Mouse (Mus musculus): ENCODE data around the gene Sf3b5. TPM values are rescaled to one million over a fixed set of nuclear protein-coding genes. Genes with fewer than 3 reads are reported as not detected.
"Not testable (repeated sequence)": the region's sequence is repeated elsewhere in the genome, so short reads cannot be mapped to it uniquely, and the experiment has no call there.

Sf3b5 gene
- polyA plus RNA-seq, 1 experiment: 10.4 TPM

DNA sequence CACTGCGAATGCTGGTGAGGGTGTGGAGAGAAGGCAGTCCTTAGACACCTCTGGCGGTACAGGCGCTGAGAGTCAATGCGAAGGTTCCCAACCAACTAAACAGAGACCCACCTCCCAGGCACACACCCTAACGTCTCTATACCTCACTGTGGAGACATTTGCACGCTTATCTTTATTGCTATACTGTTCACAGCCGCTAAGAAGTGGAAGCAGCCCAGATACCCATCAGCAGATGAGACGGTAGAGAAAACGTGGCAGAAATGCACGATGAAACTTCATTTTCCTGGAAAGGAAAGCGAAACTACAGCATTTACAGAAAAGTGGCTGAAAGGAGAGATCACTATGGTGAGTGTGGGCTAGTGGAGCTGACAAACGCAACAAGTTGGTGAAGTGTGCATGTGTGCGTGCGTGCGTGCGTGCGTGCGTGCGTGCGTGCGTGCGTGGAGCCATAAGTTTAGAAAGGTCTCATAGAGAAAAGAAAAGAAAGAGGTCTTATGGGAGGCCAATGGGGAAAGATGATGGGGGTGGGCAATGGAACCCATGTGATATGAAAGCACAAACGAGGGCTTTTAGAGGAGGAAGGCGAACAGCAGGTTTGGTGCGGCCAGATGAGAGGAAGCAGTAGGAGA lies 11.6 kb upstream of the Sf3b5 start:
- no peak overlapping the region for H3K27ac ChIP-seq (ENCODE audit: insufficient read depth, low read length)
- H3K4me3 ChIP-seq (ENCODE audit: insufficient read depth, low read length): no peak overlapping the region
- peaks cover 4% of the 10 kb centered on the region for H3K4me1 ChIP-seq (ENCODE audit: control insufficient read depth, insufficient read depth, low read length)
- TF ChIP-seq POLR2A (IDR thresholded peaks at IDR 0.05; ENCODE audit: low read depth, low read length) (no peak), CTCF (IDR thresholded peaks at IDR 0.05; ENCODE audit: borderline replicate concordance, insufficient read depth, low read length) (no peak)

DNA sequence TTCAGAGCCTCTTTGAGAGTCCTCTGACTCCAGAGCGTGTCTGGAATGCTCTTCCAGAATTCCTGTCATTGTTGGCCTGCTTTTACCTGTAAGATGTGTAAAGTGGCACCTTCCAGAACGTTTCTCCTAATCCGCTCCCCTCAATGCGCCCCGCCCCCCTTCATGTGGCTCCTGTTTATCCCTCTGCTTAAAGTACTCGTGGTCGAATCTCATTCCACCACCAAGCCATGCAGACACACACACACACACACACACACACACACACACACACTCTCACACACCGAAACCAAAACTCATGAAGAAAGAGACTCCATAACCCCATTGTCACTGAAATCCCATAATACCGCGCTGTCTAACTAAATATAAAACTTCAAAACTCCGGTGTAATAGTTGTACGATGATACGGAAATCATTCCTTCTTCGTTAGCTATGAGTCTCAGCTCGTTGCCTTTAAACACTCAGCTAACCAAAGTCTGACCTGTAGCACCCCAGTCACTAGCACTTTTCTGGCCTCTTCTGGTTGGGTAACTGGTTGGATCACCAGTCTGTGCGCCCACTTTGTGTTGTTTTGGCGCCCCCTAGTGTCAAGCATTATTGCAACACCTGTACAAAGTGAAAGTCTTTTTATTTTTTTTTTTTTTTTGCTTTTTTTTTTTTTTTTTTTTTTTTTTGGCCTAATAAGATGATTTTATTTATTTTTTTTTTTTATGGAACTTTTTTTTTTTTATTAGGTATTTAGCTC lies 8.2 kb upstream of the Sf3b5 start:
- no peak overlapping the region for H3K4me3 ChIP-seq (ENCODE audit: insufficient read depth, low read length)
- H3K4me1 ChIP-seq (ENCODE audit: control insufficient read depth, insufficient read depth, low read length): no peaks in the 10 kb centered on the region
- TF ChIP-seq CTCF (IDR thresholded peaks at IDR 0.05; ENCODE audit: borderline replicate concordance, insufficient read depth, low read length) (peak; percentile 80), POLR2A (IDR thresholded peaks at IDR 0.05; ENCODE audit: low read depth, low read length) (no peak)
- no peak overlapping the region for H3K27ac ChIP-seq (ENCODE audit: insufficient read depth, low read length)

DNA sequence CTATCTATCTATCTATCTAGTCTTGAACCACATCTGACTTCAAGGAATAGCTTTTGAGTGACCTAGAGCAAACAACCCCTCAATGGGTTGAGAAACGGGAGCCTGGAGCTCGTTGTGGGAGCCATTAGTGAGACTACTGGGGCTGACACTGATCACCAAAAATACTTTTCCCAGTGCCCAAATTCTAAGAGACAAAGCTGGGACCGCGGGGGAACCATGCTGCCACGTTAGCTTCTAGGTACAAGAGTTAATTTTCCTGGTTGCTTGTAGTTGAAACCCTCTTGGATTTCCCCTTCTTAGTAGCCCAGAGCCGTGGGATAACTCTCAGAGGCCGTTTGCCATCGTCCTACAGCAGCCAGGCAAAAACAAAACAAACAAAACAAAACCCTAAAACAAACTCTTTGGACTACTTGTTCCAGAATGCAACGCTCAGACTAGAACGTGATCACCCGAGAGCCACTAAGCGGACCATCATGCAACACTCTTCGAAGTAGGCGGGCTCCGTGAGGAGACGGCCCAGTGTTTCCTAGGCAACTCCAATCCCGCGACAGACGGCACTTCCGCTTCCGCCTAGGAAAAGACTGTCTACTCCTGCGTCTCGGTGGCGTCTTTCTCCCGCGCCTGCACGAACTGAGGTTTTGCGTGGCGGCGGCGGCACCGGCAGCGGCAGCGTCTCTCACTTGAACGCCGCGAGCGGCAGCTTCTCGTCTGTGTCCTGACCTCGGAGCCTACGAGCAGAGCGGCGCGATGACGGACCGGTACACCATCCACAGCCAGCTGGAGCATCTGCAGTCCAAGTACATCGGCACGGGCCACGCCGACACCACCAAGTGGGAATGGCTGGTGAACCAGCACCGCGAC lies 3.0 kb downstream of the Sf3b5 start:
- TF ChIP-seq POLR2A (IDR thresholded peaks at IDR 0.05; ENCODE audit: low read depth, low read length) (peak; percentile 74), CTCF (IDR thresholded peaks at IDR 0.05; ENCODE audit: borderline replicate concordance, insufficient read depth, low read length) (no peak)
- H3K4me1 ChIP-seq (ENCODE audit: control insufficient read depth, insufficient read depth, low read length): no peaks in the 10 kb centered on the region
- peak overlapping the region; percentile 94 for H3K4me3 ChIP-seq (ENCODE audit: insufficient read depth, low read length)
- no peak overlapping the region for H3K27ac ChIP-seq (ENCODE audit: insufficient read depth, low read length)

DNA sequence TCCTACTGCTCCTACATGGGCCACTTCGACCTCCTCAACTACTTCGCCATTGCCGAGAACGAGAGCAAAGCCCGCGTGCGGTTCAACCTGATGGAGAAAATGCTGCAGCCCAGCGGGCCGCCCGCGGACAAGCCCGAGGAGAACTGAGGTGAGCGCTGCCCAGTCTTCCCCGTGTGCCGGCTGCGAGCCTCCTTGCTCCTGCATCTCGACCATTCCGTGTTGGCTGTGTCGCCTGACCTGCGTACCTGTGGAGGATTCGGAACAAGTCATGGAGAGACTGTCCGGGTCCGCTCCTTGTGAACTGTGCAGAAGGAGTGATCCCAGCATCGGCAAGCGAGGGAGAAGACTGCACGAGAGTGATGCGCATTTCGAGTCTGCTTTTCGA lies 3.6 kb downstream of the Sf3b5 start:
- Histone ChIP-seq H3K4me1 (ENCODE audit: control insufficient read depth, insufficient read depth, low read length) (no peaks in the 10 kb centered on the region), H3K4me3 (ENCODE audit: insufficient read depth, low read length) (peak overlapping the region; percentile 94), H3K27ac (ENCODE audit: insufficient read depth, low read length) (no peak overlapping the region)
- TF ChIP-seq CTCF (IDR thresholded peaks at IDR 0.05; ENCODE audit: borderline replicate concordance, insufficient read depth, low read length): no peak
- no peak for TF ChIP-seq POLR2A (IDR thresholded peaks at IDR 0.05; ENCODE audit: low read depth, low read length)

DNA sequence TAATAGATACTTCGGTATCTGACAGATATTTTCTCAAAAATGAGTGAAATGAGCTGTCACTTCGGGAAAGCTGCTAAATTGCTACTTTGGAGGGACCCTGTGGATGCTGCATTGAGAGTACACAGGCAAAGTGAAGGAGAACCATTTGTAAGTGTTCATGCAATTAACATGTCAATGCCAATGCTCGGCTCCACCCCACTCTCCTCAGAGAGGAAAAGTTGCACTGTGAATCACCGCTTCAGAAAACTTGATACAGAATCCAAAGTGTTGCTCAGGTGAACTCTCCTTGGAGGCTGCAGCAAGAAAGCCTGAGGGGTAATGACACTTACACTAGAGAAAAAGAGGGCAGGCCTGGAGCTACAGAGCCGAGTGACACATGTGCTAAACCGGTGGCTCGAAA lies 8.9 kb downstream of the Sf3b5 start:
- TF ChIP-seq POLR2A (IDR thresholded peaks at IDR 0.05; ENCODE audit: low read depth, low read length): no peak
- TF ChIP-seq CTCF (IDR thresholded peaks at IDR 0.05; ENCODE audit: borderline replicate concordance, insufficient read depth, low read length): no peak

DNA sequence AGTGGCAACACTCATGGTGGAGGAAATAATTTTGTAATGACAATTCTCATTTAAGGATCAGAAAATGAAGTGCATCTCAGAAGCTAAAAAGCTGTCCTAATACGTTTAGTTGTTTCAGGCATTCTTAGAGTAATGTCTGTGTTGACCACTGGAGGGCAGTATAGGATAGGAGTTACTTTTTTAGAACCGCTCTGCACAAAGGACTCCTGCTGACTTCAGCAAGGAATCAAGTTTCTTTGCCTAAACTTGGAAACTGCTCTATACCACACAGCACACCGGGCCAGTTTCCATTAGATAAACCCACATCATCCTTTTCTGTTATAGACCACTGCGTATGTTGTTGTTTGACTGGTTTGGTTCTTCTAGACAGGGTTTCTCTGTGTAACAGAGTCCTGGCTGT lies 11.4 kb downstream of the Sf3b5 start:
- Histone ChIP-seq H3K4me1 (ENCODE audit: control insufficient read depth, insufficient read depth, low read length) (no peaks in the 10 kb centered on the region), H3K4me3 (ENCODE audit: insufficient read depth, low read length) (no peak overlapping the region), H3K27ac (ENCODE audit: insufficient read depth, low read length) (no peak overlapping the region)
- TF ChIP-seq POLR2A (IDR thresholded peaks at IDR 0.05; ENCODE audit: low read depth, low read length) (no peak), CTCF (IDR thresholded peaks at IDR 0.05; ENCODE audit: borderline replicate concordance, insufficient read depth, low read length) (no peak)

More for the DNA sequence above, 8.9 kb downstream of the Sf3b5 start:
- Histone ChIP-seq H3K27ac (ENCODE audit: insufficient read depth, low read length) (no peak overlapping the region), H3K4me3 (ENCODE audit: insufficient read depth, low read length) (no peak overlapping the region), H3K4me1 (ENCODE audit: control insufficient read depth, insufficient read depth, low read length) (no peaks in the 10 kb centered on the region)

DNA sequence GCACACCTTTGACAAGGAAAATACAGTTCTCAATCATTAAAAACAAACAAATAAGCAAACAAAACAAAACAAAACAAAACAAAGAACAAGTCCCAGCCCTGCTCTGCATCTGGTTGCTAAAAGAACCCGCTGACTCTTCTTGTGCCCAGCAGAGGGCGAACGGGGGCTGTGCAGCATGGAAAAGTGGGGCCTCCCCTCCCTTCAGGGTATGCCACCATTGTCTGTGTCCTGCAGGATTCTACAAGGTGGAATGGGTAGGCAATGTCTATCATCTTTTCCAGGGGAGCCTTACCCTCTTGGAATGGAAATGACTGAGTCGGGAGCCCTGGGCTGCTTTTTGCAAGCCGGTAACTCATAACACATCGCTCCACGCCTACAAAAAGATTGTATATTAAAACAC lies 13.4 kb downstream of the Sf3b5 start:
- TF ChIP-seq POLR2A (IDR thresholded peaks at IDR 0.05; ENCODE audit: low read depth, low read length) (no peak), CTCF (IDR thresholded peaks at IDR 0.05; ENCODE audit: borderline replicate concordance, insufficient read depth, low read length) (peak; percentile 78)
- H3K4me1 ChIP-seq (ENCODE audit: control insufficient read depth, insufficient read depth, low read length): no peaks in the 10 kb centered on the region
- no peak overlapping the region for H3K4me3 ChIP-seq (ENCODE audit: insufficient read depth, low read length)

DNA sequence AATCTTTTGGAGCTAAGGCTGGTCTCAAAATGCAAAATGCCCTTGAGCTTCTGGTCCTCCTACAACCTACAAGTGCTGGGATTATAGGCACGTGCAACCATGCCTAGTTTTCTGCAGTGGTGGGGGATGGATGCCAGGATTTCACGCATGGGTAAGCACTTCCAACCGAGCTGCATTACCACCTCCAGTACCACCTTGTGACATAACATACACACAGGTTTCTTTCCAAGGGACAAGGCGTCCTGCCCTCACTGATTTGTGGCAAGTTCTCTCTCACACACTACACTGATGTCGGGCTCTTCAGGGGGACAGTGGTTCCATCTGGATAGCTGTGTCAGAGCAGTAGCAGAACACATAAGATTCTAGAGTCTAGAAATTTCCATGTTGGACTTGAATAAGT lies 13.9 kb downstream of the Sf3b5 start:
- no peak for TF ChIP-seq POLR2A (IDR thresholded peaks at IDR 0.05; ENCODE audit: low read depth, low read length)
- no peak for TF ChIP-seq CTCF (IDR thresholded peaks at IDR 0.05; ENCODE audit: borderline replicate concordance, insufficient read depth, low read length)
- no peaks in the 10 kb centered on the region for H3K4me1 ChIP-seq (ENCODE audit: control insufficient read depth, insufficient read depth, low read length)
- no peak overlapping the region for H3K4me3 ChIP-seq (ENCODE audit: insufficient read depth, low read length)
- no peak overlapping the region for H3K27ac ChIP-seq (ENCODE audit: insufficient read depth, low read length)

More for the DNA sequence above, 13.4 kb downstream of the Sf3b5 start:
- H3K27ac ChIP-seq (ENCODE audit: insufficient read depth, low read length): no peak overlapping the region

DNA sequence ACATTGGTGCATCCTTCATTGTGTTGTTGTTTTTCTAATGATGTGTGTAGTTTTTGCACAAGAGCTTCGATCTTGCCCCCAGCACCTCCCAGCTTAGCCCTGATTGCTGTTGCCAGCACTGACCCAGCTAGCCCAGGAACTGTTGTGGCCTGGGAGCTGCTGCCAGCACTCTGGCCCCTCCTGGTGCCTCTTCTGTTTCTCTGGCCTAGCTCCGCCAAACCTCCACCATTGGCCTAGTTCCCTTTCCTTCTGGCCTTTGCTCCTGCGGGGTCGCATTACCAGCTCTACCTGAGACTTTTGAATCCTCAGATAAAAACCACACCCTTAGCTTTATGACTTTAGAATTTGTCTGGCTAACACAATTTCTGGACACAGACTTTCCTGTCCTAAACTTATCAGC lies 17.0 kb downstream of the Sf3b5 start:
- no peak for TF ChIP-seq POLR2A (IDR thresholded peaks at IDR 0.05; ENCODE audit: low read depth, low read length)
- TF ChIP-seq CTCF (IDR thresholded peaks at IDR 0.05; ENCODE audit: borderline replicate concordance, insufficient read depth, low read length): no peak
- Histone ChIP-seq H3K27ac (ENCODE audit: insufficient read depth, low read length) (no peak overlapping the region), H3K4me1 (ENCODE audit: control insufficient read depth, insufficient read depth, low read length) (no peaks in the 10 kb centered on the region), H3K4me3 (ENCODE audit: insufficient read depth, low read length) (no peak overlapping the region)

DNA sequence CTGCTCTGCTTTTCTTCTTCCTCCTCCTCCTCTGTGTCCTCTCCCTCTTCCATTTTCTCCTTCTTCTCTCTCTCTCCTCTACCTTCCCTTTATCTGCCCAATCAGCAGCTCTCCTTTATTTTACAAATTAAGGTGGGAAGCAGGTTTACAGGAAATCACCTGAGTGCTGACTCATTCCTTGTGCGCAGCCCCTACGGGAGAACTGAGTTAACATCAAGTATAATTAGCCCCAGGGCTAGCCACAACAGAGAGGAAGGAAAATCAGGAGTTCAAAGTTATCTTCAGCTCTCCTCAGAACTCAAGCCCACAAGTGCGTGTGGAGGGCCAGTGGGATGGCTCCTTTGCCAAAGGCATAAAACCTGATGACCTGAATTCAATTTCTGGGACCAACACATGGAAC lies 18.8 kb downstream of the Sf3b5 start:
- not testable (repeated sequence) for H3K27ac ChIP-seq (ENCODE audit: insufficient read depth, low read length); H3K4me3 ChIP-seq (ENCODE audit: insufficient read depth, low read length)

More for the DNA sequence above, 18.8 kb downstream of the Sf3b5 start:
- not testable (repeated sequence) for H3K4me1 ChIP-seq (ENCODE audit: control insufficient read depth, insufficient read depth, low read length)
